Mouse (Mus musculus) forebrain, embryonic 14.5 days (tissue): Measurements from ENCODE around the gene Mecom. TPM values are rescaled to one million over a fixed set of nuclear protein-coding genes. Genes with fewer than 3 reads are reported as not detected.

Experiments used
- ATAC-seq: fragments of 200-750 bp; cut with Nextera tagmentation; 2 replicates; pipeline ENCODE4 v1.8.0; 2017; ENCODE audit warnings: mild to moderate bottlenecking, moderate library complexity
- DNase-seq: peaks from one replicate; pipeline ENCODE4 v3.0.0-alpha.2; 2015; ENCODE audit warnings: low spot score
- H3K27ac ChIP-seq: fragments of 300-500 bp; sonication (generic); 2 replicates; pipeline ENCODE4 v1.5.1; 2014; ENCODE audit warnings: low read depth, mild to moderate bottlenecking, control low read depth, low read length, moderate library complexity
- H3K27me3 ChIP-seq: fragments of 300-500 bp; sonication (generic); replicated peaks from 2 replicates; pipeline ENCODE4 v1.6.1; 2014; ENCODE audit warnings: low read length, control low read depth, mixed read lengths; ENCODE audit not compliant: control insufficient read depth, insufficient read depth
- H3K36me3 ChIP-seq: fragments of 300-500 bp; sonication (generic); 2 replicates; pipeline ENCODE4 v1.6.1; 2014; ENCODE audit warnings: low read length, control low read depth; ENCODE audit not compliant: control insufficient read depth, insufficient read depth
- H3K4me1 ChIP-seq: fragments of 300-500 bp; sonication (generic); 2 replicates; pipeline ENCODE4 v1.6.1; 2014; ENCODE audit warnings: antibody characterized with exemption, low read length, control low read depth; ENCODE audit not compliant: control insufficient read depth, insufficient read depth
- H3K4me2 ChIP-seq: fragments of 300-500 bp; sonication (generic); 2 replicates; pipeline ENCODE4 v1.6.1; 2014; ENCODE audit warnings: mild to moderate bottlenecking, control low read depth, low read length
- H3K4me3 ChIP-seq: fragments of 300-500 bp; sonication (generic); 2 replicates; pipeline ENCODE4 v1.5.1; 2014; ENCODE audit warnings: low read depth, low read length, control low read depth
- H3K9ac ChIP-seq: fragments of 300-500 bp; sonication (generic); 2 replicates; pipeline ENCODE4 v1.6.1; 2014; ENCODE audit warnings: mild to moderate bottlenecking, low read length, control low read depth, moderate library complexity
- H3K9me3 ChIP-seq: fragments of 300-500 bp; sonication (generic); replicated peaks from 2 replicates; pipeline ENCODE4 v1.6.1; 2016; ENCODE audit warnings: low read length, control low read depth, mixed read lengths; ENCODE audit not compliant: control insufficient read depth
- WGBS: fragments of 180-500 bp; shearing (Covaris S2); extraction: QIAGEN DNeasy Blood & Tissue Kit; methylation state at CpG from one replicate; pipeline ENCODE4 v1.1.7; 2014; 5-methylcytosine and 5-hydroxymethylcytosine counted together
- polyA plus RNA-seq: library from polyadenylated mRNA; unstranded; fragments of >200 nt; fragmentation: Nextera tagmentation; extraction: Ambion mirVana; gene quantifications from 2 replicates; pipeline ENCODE4 v1.2.1, GENCODE M21; 2014

Gene Mecom
- polyA plus RNA-seq, 1 experiment from 2014 or later, result 3.2 TPM

GRCm38 (mm10) chr3:30506329-30507027 is 41.3 kb downstream of the Mecom start:
- no peak for ATAC-seq
- 9% methylated on average over 17 of the region's 17 CpGs for WGBS
- Histone ChIP-seq H3K4me1 (peaks cover 8% of the 10 kb centered on the region; the same call in 1 of the 2 replicates), H3K27me3 (peaks cover 45% of the 10 kb centered on the region), H3K36me3 (no peaks in the 10 kb centered on the region), H3K9me3 (no peaks in the 10 kb centered on the region), H3K4me3 (peak overlapping the region; percentile 47), H3K4me2 (peak overlapping the region; percentile 82), H3K9ac (peak overlapping the region; percentile 57; the same call in 1 of the 2 replicates), H3K27ac (no peak overlapping the region)
- no peak for DNase-seq

GRCm38 (mm10) chr3:30505741-30506251 is 42.0 kb downstream of the Mecom start:
- Histone ChIP-seq H3K27me3 (peaks cover 38% of the 10 kb centered on the region), H3K4me1 (peaks cover 8% of the 10 kb centered on the region; the same call in 1 of the 2 replicates), H3K4me2 (no peak overlapping the region), H3K36me3 (no peaks in the 10 kb centered on the region), H3K4me3 (no peak overlapping the region), H3K27ac (no peak overlapping the region), H3K9ac (no peak overlapping the region), H3K9me3 (no peaks in the 10 kb centered on the region)
- ATAC-seq, result no peak
- WGBS, result 21% methylated on average over 16 of the region's 16 CpGs
- DNase-seq, result no peak

GRCm38 (mm10) chr3:30504561-30504960 is 43.2 kb downstream of the Mecom start:
- no peak overlapping the region for H3K9ac ChIP-seq
- H3K27ac ChIP-seq, result no peak overlapping the region
- H3K4me3 ChIP-seq, result no peak overlapping the region
- ATAC-seq (no peak), DNase-seq (no peak)
- no peaks in the 10 kb centered on the region for H3K9me3 ChIP-seq
- no peaks in the 10 kb centered on the region for H3K36me3 ChIP-seq
- WGBS, result 42% methylated on average over 7 of the region's 7 CpGs
- peaks cover 27% of the 10 kb centered on the region for H3K27me3 ChIP-seq
- peaks cover 8% of the 10 kb centered on the region; the same call in 1 of the 2 replicates for H3K4me1 ChIP-seq
- H3K4me2 ChIP-seq, result no peak overlapping the region

- DNase-seq, result no peak
- H3K27me3 ChIP-seq, result peaks cover 27% of the 10 kb centered on the region
- H3K4me1 ChIP-seq, result peaks cover 6% of the 10 kb centered on the region; the same call in 1 of the 2 replicates
- no peak overlapping the region for H3K4me3 ChIP-seq
- no peak overlapping the region for H3K4me2 ChIP-seq
- no peaks in the 10 kb centered on the region for H3K9me3 ChIP-seq
- H3K27ac ChIP-seq, result no peak overlapping the region
- ATAC-seq, result no peak
- no peaks in the 10 kb centered on the region for H3K36me3 ChIP-seq
- no peak overlapping the region for H3K9ac ChIP-seq
These were observed 44.0 kb downstream of the Mecom start for GRCm38 (mm10) chr3:30503821-30504220.

- no peak overlapping the region for H3K9ac ChIP-seq
- H3K36me3 ChIP-seq, result no peaks in the 10 kb centered on the region
- no peak overlapping the region for H3K27ac ChIP-seq
- H3K4me2 ChIP-seq, result no peak overlapping the region
- no peaks in the 10 kb centered on the region for H3K4me1 ChIP-seq
- no peak overlapping the region for H3K4me3 ChIP-seq
- WGBS, result 20% methylated on average over 9 of the region's 9 CpGs
- DNase-seq (no peak), ATAC-seq (no peak)
- no peaks in the 10 kb centered on the region for H3K9me3 ChIP-seq
- no peaks in the 10 kb centered on the region for H3K27me3 ChIP-seq
These were observed 49.5 kb downstream of the Mecom start for GRCm38 (mm10) chr3:30498202-30498828.

- ATAC-seq, result no peak
- DNase-seq, result no peak
- H3K9me3 ChIP-seq, result no peaks in the 10 kb centered on the region
- H3K9ac ChIP-seq, result no peak overlapping the region
- no peak overlapping the region for H3K27ac ChIP-seq
- H3K4me3 ChIP-seq, result no peak overlapping the region
- no peaks in the 10 kb centered on the region for H3K4me1 ChIP-seq
- H3K4me2 ChIP-seq, result no peak overlapping the region
- WGBS, result 81% methylated on average over 2 of the region's 2 CpGs
- H3K36me3 ChIP-seq, result no peaks in the 10 kb centered on the region
- H3K27me3 ChIP-seq, result no peaks in the 10 kb centered on the region
These were observed 53.4 kb downstream of the Mecom start for GRCm38 (mm10) chr3:30494371-30494770.

GRCm38 (mm10) chr3:30488808-30489207 is 59.0 kb downstream of the Mecom start:
- ATAC-seq (no peak), DNase-seq (no peak)
- H3K36me3 ChIP-seq, result no peaks in the 10 kb centered on the region
- no peak overlapping the region for H3K27ac ChIP-seq
- 62% methylated on average over 4 of the region's 4 CpGs for WGBS
- no peaks in the 10 kb centered on the region for H3K4me1 ChIP-seq
- no peaks in the 10 kb centered on the region for H3K27me3 ChIP-seq
- H3K9ac ChIP-seq, result no peak overlapping the region
- no peak overlapping the region for H3K4me3 ChIP-seq
- no peak overlapping the region for H3K4me2 ChIP-seq
- H3K9me3 ChIP-seq, result no peaks in the 10 kb centered on the region

- Histone ChIP-seq H3K4me1 (no peaks in the 10 kb centered on the region), H3K9ac (no peak overlapping the region), H3K4me3 (no peak overlapping the region), H3K27me3 (no peaks in the 10 kb centered on the region), H3K4me2 (no peak overlapping the region), H3K27ac (no peak overlapping the region), H3K9me3 (no peaks in the 10 kb centered on the region), H3K36me3 (no peaks in the 10 kb centered on the region)
- 94% methylated on average over 4 of the region's 4 CpGs for WGBS
- DNase-seq (no peak), ATAC-seq (no peak)
These were observed 61.4 kb downstream of the Mecom start for GRCm38 (mm10) chr3:30486422-30486821.
